Mouse (Mus musculus) liver, embryonic 14.5 days (tissue): Measurements from ENCODE around the gene Atxn7l1.

ENCODE experiments used
- CTCF ChIP-seq: IDR thresholded peaks from 2 replicates; pipeline ENCODE4 v1.5.1; 2016; ENCODE audit warnings: antibody characterized with exemption, low read depth, control low read depth
- EP300 ChIP-seq: IDR thresholded peaks from 2 replicates; pipeline ENCODE4 v1.6.1; 2016; ENCODE audit warnings: antibody characterized with exemption, low read depth

DNA sequence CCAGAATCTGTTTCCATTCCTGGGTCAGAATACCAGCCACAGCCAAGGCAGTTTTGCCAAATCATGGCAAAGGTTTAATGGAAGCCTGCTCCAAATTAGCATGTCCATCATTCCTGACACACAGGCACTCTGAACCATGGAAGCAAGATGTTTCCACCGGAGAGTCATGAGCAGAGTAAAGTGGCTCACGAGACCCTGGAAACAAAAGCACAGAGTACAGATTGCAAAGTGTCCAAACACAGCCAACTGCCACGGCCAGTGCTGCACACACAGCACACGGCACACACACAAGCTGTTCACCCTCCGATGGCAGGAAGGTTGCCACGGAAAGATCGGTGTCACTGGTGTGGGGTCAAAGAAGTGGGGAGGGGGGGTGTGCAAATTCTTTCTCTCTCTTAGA is 18.8 kb upstream of the Atxn7l1 start:
- TF ChIP-seq EP300 (no peak), CTCF (no peak)
